Mouse (Mus musculus) adrenal gland, postnatal 4 days (tissue): Measurements from ENCODE around the gene Pfdn2. TPM values are rescaled to one million over a fixed set of nuclear protein-coding genes. Genes with fewer than 3 reads are reported as not detected.

Source experiments
- DNase-seq, 2 experiments: peaks; one replicate each; pipeline ENCODE4 v3.0.0; 2021 to 2022; ENCODE audit warnings: low spot score in 2 of 2, mixed read lengths in 2 of 2
- total RNA-seq, 2 experiments: library from RNA; stranded (reverse); gene quantifications; 2 replicates each; pipeline ENCODE4 v1.2.3; 2021

Pfdn2 gene
- total RNA-seq, 2 experiments from 2014 or later, result 120 to 125 TPM

DNA sequence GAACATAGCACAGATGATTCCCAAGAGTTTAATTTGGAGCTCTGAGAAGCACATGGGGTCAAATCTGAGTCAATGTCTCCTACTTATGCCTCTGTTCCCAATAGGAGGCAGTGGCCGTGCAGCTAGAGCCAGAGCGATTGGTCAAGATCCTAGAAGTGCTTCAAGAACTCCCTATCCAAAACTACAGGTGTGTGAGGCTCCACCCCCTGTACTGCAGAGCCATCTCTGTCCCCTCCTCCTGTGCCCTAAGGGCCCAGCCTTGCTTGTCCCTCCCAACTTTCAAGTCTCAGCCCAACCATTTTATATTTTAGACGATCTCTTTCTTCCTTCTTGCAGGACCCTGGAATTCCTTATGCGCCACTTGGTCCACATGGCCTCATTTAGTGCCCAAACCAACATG is 56.4 kb downstream of the Pfdn2 start:
- DNase-seq, result no peak

DNA sequence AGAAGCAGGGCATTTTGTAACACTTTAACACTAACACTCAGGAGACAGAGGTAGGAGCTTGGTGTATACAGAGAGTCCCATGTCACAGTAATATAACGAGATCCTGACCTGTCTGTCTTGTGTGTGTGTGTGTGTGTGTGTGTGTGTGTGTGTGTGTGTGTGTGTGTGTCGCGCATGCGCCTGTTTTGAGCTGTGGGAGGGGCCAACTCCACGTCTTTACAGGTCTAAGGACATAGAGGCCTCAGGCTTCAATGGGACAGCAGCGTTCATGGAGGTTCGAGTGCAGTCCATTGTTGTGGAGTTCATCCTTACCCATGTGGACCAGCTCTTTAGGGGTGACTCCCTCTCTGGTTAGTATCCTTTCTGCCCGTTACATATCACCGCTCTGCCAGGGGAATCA is 57.5 kb downstream of the Pfdn2 start:
- DNase-seq, result no peak

DNA sequence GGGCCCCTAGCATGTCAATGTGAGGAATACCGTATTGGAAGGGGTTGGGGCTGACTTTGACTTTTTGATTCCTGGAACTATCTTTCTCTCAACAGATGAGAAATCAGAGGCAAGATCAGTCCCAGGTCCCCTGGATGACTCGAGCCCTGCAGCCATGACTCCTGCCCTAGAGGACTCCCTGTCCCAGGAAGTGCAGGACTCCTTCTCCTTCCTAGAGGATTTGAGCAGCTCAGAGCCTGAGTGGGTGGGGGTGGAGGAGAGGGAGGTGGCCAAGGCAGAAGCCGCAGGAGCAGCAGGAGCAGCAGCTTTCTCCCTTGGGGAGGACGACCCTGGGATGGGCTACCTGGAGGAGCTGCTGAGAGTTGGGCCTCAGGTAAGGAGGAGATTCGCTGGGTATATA is 61.8 kb downstream of the Pfdn2 start:
- no peak for DNase-seq

Other genes starting within 250 kb of the Pfdn2 start
- gene Cfap126, start 231.8 kb upstream of the Pfdn2 start, total RNA-seq, result 1 to 10 TPM; 2.1 to 2.7 TPM
- 100 to 1,000 TPM; 359 to 386 TPM for gene Sdhc, start 195.1 kb upstream of the Pfdn2 start, total RNA-seq
- 10 to 100 TPM; 23.9 to 53.3 TPM for gene Mpz, start 195.0 kb upstream of the Pfdn2 start, total RNA-seq
- gene Pcp4l1, start 149.4 kb upstream of the Pfdn2 start, total RNA-seq, result 10 to 100 TPM; 29.5 to 32.0 TPM
- 10 to 100 TPM in 1 of 2 experiments, under 1 TPM in 1; 0.92 to 10.3 TPM for gene Nr1i3, start 131.7 kb upstream of the Pfdn2 start, total RNA-seq
- 10 to 100 TPM; 41.6 to 43.5 TPM for gene Tomm40l, start 123.2 kb upstream of the Pfdn2 start, total RNA-seq
- 100 to 1,000 TPM in 1 of 2 experiments, 10 to 100 TPM in 1; 18.3 to 847 TPM for gene Apoa2, start 120.6 kb upstream of the Pfdn2 start, total RNA-seq
- 10 to 100 TPM; 22.4 to 23.2 TPM for gene Fcer1g, start 111.3 kb upstream of the Pfdn2 start, total RNA-seq
- 1 to 10 TPM; 4.3 to 4.5 TPM for gene Adamts4, start 95.2 kb upstream of the Pfdn2 start, total RNA-seq
- gene Ndufs2, start 94.3 kb upstream of the Pfdn2 start, total RNA-seq, result 100 to 1,000 TPM; 446 to 477 TPM
- gene B4galt3, start 75.3 kb upstream of the Pfdn2 start, total RNA-seq, result 10 to 100 TPM; 48.4 to 56.3 TPM
- gene Ppox, start 64.5 kb upstream of the Pfdn2 start, total RNA-seq, result 10 to 100 TPM; 55.8 to 57.1 TPM
- 10 to 100 TPM; 51.4 to 56.0 TPM for gene Usp21, start 57.7 kb upstream of the Pfdn2 start, total RNA-seq
- 100 to 1,000 TPM; 138 to 155 TPM for gene Ufc1, start 50.6 kb upstream of the Pfdn2 start, total RNA-seq
- gene Dedd, start 16.5 kb upstream of the Pfdn2 start, total RNA-seq, result 10 to 100 TPM; 41.2 to 43.1 TPM
- gene Nit1, start within 50 bp of the Pfdn2 start, total RNA-seq, result 10 to 100 TPM; 62.0 to 68.3 TPM
- gene Klhdc9, start 15.1 kb downstream of the Pfdn2 start, total RNA-seq, result 1 to 10 TPM; 6.2 to 6.8 TPM
- under 1 TPM; 0.34 to 0.59 TPM for gene Nectin4, start 24.4 kb downstream of the Pfdn2 start, total RNA-seq
- gene Arhgap30, start 43.3 kb downstream of the Pfdn2 start, total RNA-seq, result 1 to 10 TPM; 3.2 to 4.7 TPM
- 10 to 100 TPM; 81.4 to 84.8 TPM for gene Usf1, start 65.6 kb downstream of the Pfdn2 start, total RNA-seq
- 10 to 100 TPM in 1 of 2 experiments, 1 to 10 TPM in 1; 6.3 to 15.1 TPM for gene Tstd1, start 73.2 kb downstream of the Pfdn2 start, total RNA-seq
- 10 to 100 TPM; 43.0 to 47.0 TPM for gene F11r, start 91.9 kb downstream of the Pfdn2 start, total RNA-seq
- 1 to 10 TPM; 8.5 to 9.1 TPM for gene Alyref2, start 157.8 kb downstream of the Pfdn2 start, total RNA-seq
- gene Itln1, start 189.6 kb downstream of the Pfdn2 start, total RNA-seq, result not detected
- under 1 TPM; 0.14 to 0.31 TPM for gene Cd244a, start 213.5 kb downstream of the Pfdn2 start, total RNA-seq